Mouse (Mus musculus): ENCODE data around the gene Mettl16. TPM values are rescaled to one million over a fixed set of nuclear protein-coding genes. Genes with fewer than 3 reads are reported as not detected.
A peak's percentile ranks its signal among the peaks of the same experiment; 100 is the strongest.

Mettl16 gene
- polyA plus RNA-seq (2014; fragmentation: Nextera tagmentation; extraction: Ambion mirVana): 34.4 and 41.1 TPM in 2 replicates

DNA sequence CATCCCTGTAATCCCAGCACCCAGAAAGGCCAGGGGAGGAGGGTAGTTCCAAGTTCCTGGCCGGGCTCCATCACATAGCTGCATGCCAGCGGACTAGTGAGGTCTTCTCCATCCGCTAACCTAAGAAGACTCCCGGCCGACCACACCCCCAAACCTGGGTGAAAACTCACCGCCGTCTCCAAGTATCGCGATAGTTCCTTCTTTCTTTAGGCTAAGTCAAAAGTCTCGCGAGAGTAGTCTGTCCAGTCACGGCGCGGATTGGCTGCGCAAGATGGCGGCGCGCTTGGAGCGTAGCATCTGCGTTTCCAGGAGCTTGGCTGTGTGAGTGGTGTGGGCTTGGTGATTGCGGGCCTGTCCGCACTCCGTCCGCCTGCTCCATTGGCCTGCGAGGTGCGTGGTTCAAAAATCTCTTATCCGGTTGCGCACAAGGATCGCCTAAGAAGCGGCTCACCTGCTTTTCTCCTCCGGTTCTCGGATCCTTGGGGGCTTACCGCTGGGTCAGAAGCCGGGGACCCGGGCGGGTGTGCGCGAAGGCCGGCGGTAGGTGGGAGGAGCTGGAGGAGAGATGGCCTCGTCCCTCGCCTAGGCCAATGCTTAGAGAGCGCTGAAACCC, at the start of gene Mettl16:
Gene Mettl16 (plus strand): TSS at position 236 of the 613 bp plus-strand sequence.
- ATAC-seq (ENCODE audit: low FRiP score, low TSS enrichment): peak; percentile 94

DNA sequence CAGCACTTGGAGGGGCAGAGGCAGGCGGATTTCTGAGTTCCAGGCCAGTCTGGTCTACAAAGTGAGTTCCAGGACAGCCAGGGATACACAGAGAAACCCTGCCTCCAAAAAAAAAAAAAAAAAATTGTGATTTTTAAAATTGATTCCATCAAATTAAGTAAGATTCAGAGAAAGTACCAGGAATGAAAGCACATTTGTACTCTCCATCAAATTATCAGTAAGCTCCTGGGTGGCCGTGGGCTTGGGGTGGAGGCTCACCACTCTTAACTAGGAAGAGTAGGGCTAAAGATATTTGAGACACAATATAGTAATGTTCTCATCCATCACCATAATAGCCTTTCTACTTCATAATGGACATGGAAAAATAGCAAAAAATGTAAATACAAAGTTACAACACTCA, 49.5 kb upstream of the Mettl16 start:
- Histone ChIP-seq H3K9ac (replicated peaks; ENCODE audit: low read length) (no peak overlapping the region), H3K27ac (replicated peaks; ENCODE audit: low read depth, low read length) (no peak overlapping the region), H3K27me3 (ENCODE audit: control insufficient read depth, insufficient read depth, low read length) (no peaks in the 10 kb centered on the region), H3K4me2 (ENCODE audit: low read length) (peak overlapping the region; percentile 46), H3K4me1 (ENCODE audit: control insufficient read depth, insufficient read depth, low read length) (peaks cover 26% of the 10 kb centered on the region), H3K4me3 (replicated peaks; ENCODE audit: low read depth, low read length) (peak overlapping the region; percentile 5; the same call in 1 of the 2 replicates), H3K36me3 (ENCODE audit: control insufficient read depth, insufficient read depth, low read length) (no peaks in the 10 kb centered on the region), H3K9me3 (ENCODE audit: control insufficient read depth, low read length) (no peaks in the 10 kb centered on the region)
- WGBS: 66% methylated on average over 2 of the region's 2 CpGs
- DNase-seq: no peak
- ATAC-seq (ENCODE audit: low FRiP score, low TSS enrichment): no peak

More for the DNA sequence above, at the start of gene Mettl16:
- peak within 1 kb of the TSS; percentile 95 for H3K27ac ChIP-seq (replicated peaks; ENCODE audit: low read depth, low read length)
- H3K4me3 ChIP-seq (replicated peaks; ENCODE audit: low read depth, low read length): peak within 1 kb of the TSS; percentile 87
- under 1% methylated on average over 43 of the region's 43 CpGs for WGBS
- DNase-seq: peak; percentile 99
- peak within 1 kb of the TSS; percentile 85 for H3K4me2 ChIP-seq (ENCODE audit: low read length)
- H3K9ac ChIP-seq (replicated peaks; ENCODE audit: low read length): peak within 1 kb of the TSS; percentile 92
- H3K27me3 ChIP-seq (ENCODE audit: control insufficient read depth, insufficient read depth, low read length): no peaks in the 10 kb centered on the region
- peaks cover 24% of the 10 kb centered on the region for H3K36me3 ChIP-seq (ENCODE audit: control insufficient read depth, insufficient read depth, low read length)
- peaks cover 19% of the 10 kb centered on the region for H3K4me1 ChIP-seq (ENCODE audit: control insufficient read depth, insufficient read depth, low read length)
- no peaks in the 10 kb centered on the region for H3K9me3 ChIP-seq (ENCODE audit: control insufficient read depth, low read length)

DNA sequence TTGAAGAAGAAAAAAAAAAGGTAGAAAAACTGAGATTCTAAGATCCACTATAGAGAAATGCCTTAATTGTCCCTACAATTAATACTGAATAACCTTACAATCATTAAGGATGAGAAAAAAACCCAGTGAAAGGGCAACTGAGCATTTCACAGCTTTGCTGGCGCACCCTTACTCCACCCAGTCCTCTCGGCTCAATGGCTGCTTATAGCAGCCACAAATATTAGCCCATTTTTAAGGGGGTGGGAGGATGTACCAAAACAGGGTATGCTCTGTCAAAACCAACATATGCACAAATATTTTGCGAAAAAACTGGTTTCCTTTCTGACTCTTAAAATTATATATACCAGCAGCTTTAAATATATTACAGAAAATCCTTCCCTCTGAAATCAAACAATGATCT, 48.7 kb upstream of the Mettl16 start:
- H3K9me3 ChIP-seq (ENCODE audit: control insufficient read depth, low read length): no peaks in the 10 kb centered on the region
- peak overlapping the region; percentile 59 for H3K9ac ChIP-seq (replicated peaks; ENCODE audit: low read length)
- H3K4me2 ChIP-seq (ENCODE audit: low read length): peak overlapping the region; percentile 77
- WGBS: 36% methylated on average over 3 of the region's 3 CpGs
- H3K36me3 ChIP-seq (ENCODE audit: control insufficient read depth, insufficient read depth, low read length): no peaks in the 10 kb centered on the region
- peak; percentile 18 for DNase-seq
- peaks cover 26% of the 10 kb centered on the region for H3K4me1 ChIP-seq (ENCODE audit: control insufficient read depth, insufficient read depth, low read length)
- H3K27me3 ChIP-seq (ENCODE audit: control insufficient read depth, insufficient read depth, low read length): no peaks in the 10 kb centered on the region
- H3K4me3 ChIP-seq (replicated peaks; ENCODE audit: low read depth, low read length): peak overlapping the region; percentile 89
- H3K27ac ChIP-seq (replicated peaks; ENCODE audit: low read depth, low read length): no peak overlapping the region
- no peak for ATAC-seq (ENCODE audit: low FRiP score, low TSS enrichment)

DNA sequence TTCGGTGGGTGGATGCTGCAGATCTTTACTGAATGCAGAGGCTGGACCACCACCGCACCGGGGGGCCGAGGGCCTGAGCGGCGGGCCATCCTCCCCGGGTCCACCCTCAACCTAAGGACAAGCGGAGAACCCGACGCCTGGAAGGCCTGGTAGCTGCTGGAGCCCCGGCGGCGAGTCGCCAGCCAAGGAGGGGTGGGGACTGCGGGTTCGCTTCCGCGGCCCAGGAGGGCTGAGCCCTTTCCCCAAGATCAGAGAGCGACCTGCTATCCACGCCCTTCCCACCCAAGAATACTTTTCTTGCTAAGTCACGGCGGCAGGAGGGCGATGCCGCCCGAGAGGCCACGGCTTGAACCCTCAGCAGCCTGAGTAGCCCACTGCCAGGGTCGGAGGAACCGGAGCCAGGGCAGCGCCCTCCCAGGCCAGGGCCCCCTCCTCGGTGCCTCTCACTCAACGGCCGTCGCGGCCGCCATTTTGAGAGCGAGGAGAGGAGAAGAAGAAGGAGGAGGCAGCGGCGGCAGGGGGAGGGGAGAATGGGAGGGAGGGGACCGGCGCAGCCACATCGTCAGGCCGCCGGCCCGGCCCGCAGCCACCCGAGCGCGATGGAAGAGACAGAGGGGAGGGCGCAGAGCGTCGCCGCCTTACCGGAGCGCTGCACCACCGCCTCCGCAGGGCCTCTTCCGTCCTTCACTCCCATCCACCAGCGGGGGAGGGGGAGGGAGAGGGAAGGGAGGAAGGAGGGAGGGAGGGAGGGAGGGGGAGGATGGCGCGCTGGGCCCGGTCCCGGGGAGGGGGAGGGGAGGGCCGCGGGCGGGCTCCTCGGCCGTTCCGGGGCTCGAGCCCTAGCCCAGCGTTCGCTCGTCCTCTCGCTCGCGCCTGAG, 47.0 kb upstream of the Mettl16 start:
- Histone ChIP-seq H3K4me1 (ENCODE audit: control insufficient read depth, insufficient read depth, low read length) (peaks cover 26% of the 10 kb centered on the region), H3K4me2 (ENCODE audit: low read length) (peak overlapping the region; percentile 77), H3K9ac (replicated peaks; ENCODE audit: low read length) (peak overlapping the region; percentile 92), H3K36me3 (ENCODE audit: control insufficient read depth, insufficient read depth, low read length) (no peaks in the 10 kb centered on the region), H3K27me3 (ENCODE audit: control insufficient read depth, insufficient read depth, low read length) (no peaks in the 10 kb centered on the region), H3K9me3 (ENCODE audit: control insufficient read depth, low read length) (no peaks in the 10 kb centered on the region), H3K27ac (replicated peaks; ENCODE audit: low read depth, low read length) (peak overlapping the region; percentile 100), H3K4me3 (replicated peaks; ENCODE audit: low read depth, low read length) (peak overlapping the region; percentile 89)
- ATAC-seq (ENCODE audit: low FRiP score, low TSS enrichment): peak; percentile 86
- WGBS: under 1% methylated on average over 59 of the region's 75 CpGs
- DNase-seq: peak; percentile 92

DNA sequence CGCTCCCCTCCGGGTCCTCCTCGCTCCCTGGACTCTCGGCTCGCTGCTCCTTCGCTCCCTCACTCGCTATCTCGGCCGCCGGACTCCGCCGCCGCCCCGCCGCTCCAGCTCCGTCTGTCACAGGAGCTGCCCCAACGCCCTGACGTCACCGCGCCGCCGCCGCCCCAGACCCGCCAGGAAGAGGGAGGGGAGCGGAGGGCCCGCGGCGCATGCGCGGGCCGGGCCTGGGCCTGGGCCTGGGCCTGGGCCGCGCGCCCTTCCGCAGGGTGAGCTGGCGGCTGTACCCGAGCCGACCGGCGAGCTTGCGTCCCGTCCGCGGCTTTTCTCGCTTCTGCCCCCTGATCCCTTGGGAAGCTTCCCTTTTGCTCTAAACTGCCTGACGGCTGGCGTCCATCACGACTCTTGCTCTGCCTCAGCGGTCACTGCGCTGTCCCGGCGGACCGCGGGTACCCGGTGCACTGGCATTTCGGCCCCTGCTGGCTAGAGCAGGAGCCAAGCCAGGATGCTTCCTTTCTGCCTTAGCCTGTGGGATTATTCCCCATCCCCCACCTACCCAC, 46.3 kb upstream of the Mettl16 start, which contains the start of gene Pafah1b1:
Gene Pafah1b1 (minus strand): TSS at position 436 of the 557 bp plus-strand sequence.
- under 1% methylated on average over 56 of the region's 56 CpGs for WGBS

DNA sequence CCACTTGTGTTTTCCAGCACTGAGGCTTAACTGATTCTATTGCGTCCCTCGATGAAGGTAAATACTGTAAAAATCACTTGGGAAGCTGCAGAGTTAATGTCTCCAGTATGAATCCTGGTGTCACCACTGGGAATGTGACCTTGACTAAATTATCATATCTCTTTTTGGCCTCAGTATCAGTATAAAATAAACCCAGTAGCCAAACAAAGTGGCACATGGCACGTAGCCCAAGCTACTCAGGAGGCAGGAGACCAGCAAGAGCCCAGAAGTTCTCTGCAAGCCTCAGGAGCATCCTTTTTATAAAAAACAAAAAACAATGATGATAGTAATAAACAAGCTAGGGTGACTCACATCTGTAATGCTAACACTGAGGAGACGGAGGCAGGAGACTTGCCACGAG, 45.4 kb upstream of the Mettl16 start:
- DNase-seq (no peak), ATAC-seq (ENCODE audit: low FRiP score, low TSS enrichment) (no peak)
- Histone ChIP-seq H3K4me1 (ENCODE audit: control insufficient read depth, insufficient read depth, low read length) (peaks cover 23% of the 10 kb centered on the region), H3K27ac (replicated peaks; ENCODE audit: low read depth, low read length) (peak overlapping the region; percentile 100), H3K27me3 (ENCODE audit: control insufficient read depth, insufficient read depth, low read length) (no peaks in the 10 kb centered on the region), H3K9ac (replicated peaks; ENCODE audit: low read length) (peak overlapping the region; percentile 92; the same call in 1 of the 2 replicates), H3K4me3 (replicated peaks; ENCODE audit: low read depth, low read length) (peak overlapping the region; percentile 89; the same call in 1 of the 2 replicates), H3K4me2 (ENCODE audit: low read length) (peak overlapping the region; percentile 60), H3K9me3 (ENCODE audit: control insufficient read depth, low read length) (no peaks in the 10 kb centered on the region), H3K36me3 (ENCODE audit: control insufficient read depth, insufficient read depth, low read length) (no peaks in the 10 kb centered on the region)
- WGBS: 60% methylated on average over 5 of the region's 5 CpGs

More for the DNA sequence above, 46.3 kb upstream of the Mettl16 start, which contains the start of gene Pafah1b1:
- Histone ChIP-seq H3K4me2 (ENCODE audit: low read length) (peak within 1 kb of the TSS; percentile 77), H3K9ac (replicated peaks; ENCODE audit: low read length) (peak within 1 kb of the TSS; percentile 92), H3K4me3 (replicated peaks; ENCODE audit: low read depth, low read length) (peak within 1 kb of the TSS; percentile 89), H3K36me3 (ENCODE audit: control insufficient read depth, insufficient read depth, low read length) (no peaks in the 10 kb centered on the region), H3K27ac (replicated peaks; ENCODE audit: low read depth, low read length) (peak within 1 kb of the TSS; percentile 100), H3K27me3 (ENCODE audit: control insufficient read depth, insufficient read depth, low read length) (no peaks in the 10 kb centered on the region), H3K9me3 (ENCODE audit: control insufficient read depth, low read length) (no peaks in the 10 kb centered on the region), H3K4me1 (ENCODE audit: control insufficient read depth, insufficient read depth, low read length) (peaks cover 26% of the 10 kb centered on the region)
- DNase-seq: peak; percentile 98
- peak; percentile 98 for ATAC-seq (ENCODE audit: low FRiP score, low TSS enrichment)

DNA sequence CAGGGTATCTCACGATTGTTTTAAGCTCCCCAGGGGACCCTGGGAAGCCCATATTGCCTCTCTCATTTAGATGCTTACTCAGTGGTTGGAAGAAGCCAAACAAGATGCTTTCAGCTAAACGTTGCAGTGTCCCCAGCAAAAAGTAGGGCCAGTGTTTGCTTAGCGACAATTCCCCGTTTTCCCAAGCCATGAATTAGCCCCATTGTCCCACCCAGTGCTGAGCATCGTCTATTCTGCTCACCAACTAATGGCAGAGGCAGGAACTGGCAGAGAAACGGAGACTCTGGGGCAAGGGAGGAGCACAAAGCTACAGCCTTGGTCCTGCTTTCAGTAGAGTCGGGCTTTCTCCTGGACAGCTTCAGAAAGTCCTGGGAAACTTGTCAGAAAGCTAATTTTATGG, 35.7 kb upstream of the Mettl16 start:
- no peak overlapping the region for H3K4me3 ChIP-seq (replicated peaks; ENCODE audit: low read depth, low read length)
- no peak for ATAC-seq (ENCODE audit: low FRiP score, low TSS enrichment)
- WGBS: 16% methylated on average over 7 of the region's 7 CpGs
- no peak overlapping the region for H3K4me2 ChIP-seq (ENCODE audit: low read length)
- no peaks in the 10 kb centered on the region for H3K27me3 ChIP-seq (ENCODE audit: control insufficient read depth, insufficient read depth, low read length)
- H3K36me3 ChIP-seq (ENCODE audit: control insufficient read depth, insufficient read depth, low read length): no peaks in the 10 kb centered on the region
- H3K4me1 ChIP-seq (ENCODE audit: control insufficient read depth, insufficient read depth, low read length): no peaks in the 10 kb centered on the region
- peak; percentile 31 for DNase-seq
- H3K9me3 ChIP-seq (ENCODE audit: control insufficient read depth, low read length): no peaks in the 10 kb centered on the region
- no peak overlapping the region for H3K9ac ChIP-seq (replicated peaks; ENCODE audit: low read length)
- H3K27ac ChIP-seq (replicated peaks; ENCODE audit: low read depth, low read length): no peak overlapping the region

DNA sequence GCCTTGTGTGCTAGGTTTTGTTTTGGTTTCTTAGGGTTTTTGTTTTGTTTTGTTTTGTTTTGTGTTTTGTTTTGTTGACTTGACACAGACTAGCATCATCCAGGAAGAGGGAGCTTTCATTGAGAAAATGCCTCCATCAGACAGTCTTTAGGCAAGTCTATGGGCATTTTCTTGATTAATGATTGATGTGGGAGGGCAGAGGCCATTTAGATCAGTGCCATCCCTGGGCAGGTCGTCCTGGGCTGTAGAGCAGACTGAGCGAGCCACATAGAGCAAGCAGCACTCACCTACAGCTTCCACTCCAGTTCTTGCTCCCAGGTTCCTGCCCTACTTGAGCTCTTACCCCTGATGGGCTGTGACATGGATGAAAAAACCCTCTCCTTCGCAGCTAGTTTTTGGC, 32.8 kb upstream of the Mettl16 start:
- Histone ChIP-seq H3K4me3 (replicated peaks; ENCODE audit: low read depth, low read length) (no peak overlapping the region), H3K9me3 (ENCODE audit: control insufficient read depth, low read length) (no peaks in the 10 kb centered on the region), H3K27ac (replicated peaks; ENCODE audit: low read depth, low read length) (no peak overlapping the region), H3K27me3 (ENCODE audit: control insufficient read depth, insufficient read depth, low read length) (no peaks in the 10 kb centered on the region), H3K4me2 (ENCODE audit: low read length) (no peak overlapping the region), H3K4me1 (ENCODE audit: control insufficient read depth, insufficient read depth, low read length) (no peaks in the 10 kb centered on the region), H3K9ac (replicated peaks; ENCODE audit: low read length) (no peak overlapping the region), H3K36me3 (ENCODE audit: control insufficient read depth, insufficient read depth, low read length) (no peaks in the 10 kb centered on the region)
- ATAC-seq (ENCODE audit: low FRiP score, low TSS enrichment) (no peak), DNase-seq (no peak)
- 66% methylated on average over 3 of the region's 3 CpGs for WGBS
